Mouse (Mus musculus): ENCODE data around the gene Nxf1. TPM values are rescaled to one million over a fixed set of nuclear protein-coding genes. Genes with fewer than 3 reads are reported as not detected.
A peak's percentile ranks its signal among the peaks of the same experiment; 100 is the strongest.
"Not testable (repeated sequence)": the region's sequence is repeated elsewhere in the genome, so short reads cannot be mapped to it uniquely, and the experiment has no call there.

The Nxf1 gene
- total RNA-seq (2017) = 183 and 187 TPM in 2 replicates

- ATAC-seq (ENCODE audit: extremely low read depth, insufficient number of reproducible peaks, low FRiP score, poor library complexity, severe bottlenecking) = peak; percentile 92
Measured at GRCm38 (mm10) chr19:8756635-8757387, at the start of gene Nxf1. TSS of gene Nxf1 (plus strand) at chr19:8757073.

- no peak for ATAC-seq (ENCODE audit: extremely low read depth, insufficient number of reproducible peaks, low FRiP score, poor library complexity, severe bottlenecking)
Measured at GRCm38 (mm10) chr19:8708954-8709353, 47.9 kb upstream of the Nxf1 start.

- ATAC-seq (ENCODE audit: extremely low read depth, insufficient number of reproducible peaks, low FRiP score, poor library complexity, severe bottlenecking) = no peak
Measured at GRCm38 (mm10) chr19:8710057-8710456, 46.8 kb upstream of the Nxf1 start.

GRCm38 (mm10) chr19:8711506-8711905 is 45.4 kb upstream of the Nxf1 start:
- ATAC-seq (ENCODE audit: extremely low read depth, insufficient number of reproducible peaks, low FRiP score, poor library complexity, severe bottlenecking) = no peak

GRCm38 (mm10) chr19:8711949-8712869 is 44.7 kb upstream of the Nxf1 start:
- ATAC-seq (ENCODE audit: extremely low read depth, insufficient number of reproducible peaks, low FRiP score, poor library complexity, severe bottlenecking) = peak; percentile 28; the same call in 1 of the 2 replicates

GRCm38 (mm10) chr19:8712870-8713305 is 44.0 kb upstream of the Nxf1 start:
- peak; percentile 37; the same call in 1 of the 2 replicates for ATAC-seq (ENCODE audit: extremely low read depth, insufficient number of reproducible peaks, low FRiP score, poor library complexity, severe bottlenecking)

GRCm38 (mm10) chr19:8713306-8713996 is 43.4 kb upstream of the Nxf1 start:
- ATAC-seq (ENCODE audit: extremely low read depth, insufficient number of reproducible peaks, low FRiP score, poor library complexity, severe bottlenecking) = peak; percentile 86

GRCm38 (mm10) chr19:8713997-8714652 is 42.7 kb upstream of the Nxf1 start:
- no peak for ATAC-seq (ENCODE audit: extremely low read depth, insufficient number of reproducible peaks, low FRiP score, poor library complexity, severe bottlenecking)

- ATAC-seq (ENCODE audit: extremely low read depth, insufficient number of reproducible peaks, low FRiP score, poor library complexity, severe bottlenecking) = no peak
Measured at GRCm38 (mm10) chr19:8714653-8715481, 42.0 kb upstream of the Nxf1 start.

GRCm38 (mm10) chr19:8715868-8716766 is 40.8 kb upstream of the Nxf1 start:
- no peak for ATAC-seq (ENCODE audit: extremely low read depth, insufficient number of reproducible peaks, low FRiP score, poor library complexity, severe bottlenecking)

- no peak for ATAC-seq (ENCODE audit: extremely low read depth, insufficient number of reproducible peaks, low FRiP score, poor library complexity, severe bottlenecking)
Measured at GRCm38 (mm10) chr19:8716767-8717475, 40.0 kb upstream of the Nxf1 start.

- ATAC-seq (ENCODE audit: extremely low read depth, insufficient number of reproducible peaks, low FRiP score, poor library complexity, severe bottlenecking) = peak; percentile 55
Measured at GRCm38 (mm10) chr19:8718357-8718756, 38.5 kb upstream of the Nxf1 start.

GRCm38 (mm10) chr19:8719037-8719436 is 37.8 kb upstream of the Nxf1 start:
- not testable (repeated sequence) for ATAC-seq (ENCODE audit: extremely low read depth, insufficient number of reproducible peaks, low FRiP score, poor library complexity, severe bottlenecking)

- no peak for ATAC-seq (ENCODE audit: extremely low read depth, insufficient number of reproducible peaks, low FRiP score, poor library complexity, severe bottlenecking)
Measured at GRCm38 (mm10) chr19:8721378-8721777, 35.5 kb upstream of the Nxf1 start.

- no peak for ATAC-seq (ENCODE audit: extremely low read depth, insufficient number of reproducible peaks, low FRiP score, poor library complexity, severe bottlenecking)
Measured at GRCm38 (mm10) chr19:8722021-8722420, 34.9 kb upstream of the Nxf1 start.

GRCm38 (mm10) chr19:8722559-8722906 is 34.3 kb upstream of the Nxf1 start:
- no peak for ATAC-seq (ENCODE audit: extremely low read depth, insufficient number of reproducible peaks, low FRiP score, poor library complexity, severe bottlenecking)
